ENCODE assay signal across 33 mouse cellular contexts in genomic region chr5:111985997-111986396, GRCm38 (mm10).
"Had no signal": no experiment of that assay in that cellular context is flagged by ENCODE, and none has a peak within 500 bp of the region (broad histone marks: within the 10 kb centered on the region; RNA-seq: fewer than 3 reads in every experiment).

No protein-coding gene starts in this region.

- H3K9me3 ChIP-seq: heart, embryonic 10.5 days; heart, embryonic 15.5 days; intestine, embryonic 15.5 days; kidney, embryonic 15.5 days had no signal

- H3K36me3 ChIP-seq: heart, embryonic 10.5 days; heart, embryonic 12.5 days; heart, embryonic 13.5 days; heart, embryonic 15.5 days; hindbrain, embryonic 13.5 days; hindbrain, embryonic 15.5 days; intestine, embryonic 15.5 days; kidney, embryonic 15.5 days had no signal

- H3K4me3 ChIP-seq: heart, adult 2 months; heart, embryonic 10.5 days; heart, embryonic 12.5 days; heart, embryonic 13.5 days; heart, embryonic 15.5 days; hindbrain, embryonic 13.5 days; hindbrain, embryonic 15.5 days; intestine, embryonic 15.5 days; kidney, embryonic 15.5 days; layer of hippocampus, adult 2 months had no signal

- H3K27ac ChIP-seq: heart, adult 2 months; heart, embryonic 10.5 days; heart, embryonic 13.5 days; heart, embryonic 15.5 days; hindbrain, embryonic 13.5 days; hindbrain, embryonic 14.5 days; hindbrain, embryonic 15.5 days; hindbrain, postnatal 0 days; intestine, embryonic 15.5 days; kidney, embryonic 15.5 days; kidney, postnatal 0 days; layer of hippocampus, adult 2 months had no signal

- ATAC-seq: hindbrain, embryonic 16.5 days; hindbrain, postnatal 0 days; inflammation-experienced regulatory T-cells, adult 6 months; intestine, embryonic 15.5 days; intestine, embryonic 16.5 days; intestine, postnatal 0 days had no signal

- H3K9ac ChIP-seq: heart, embryonic 12.5 days; heart, embryonic 13.5 days; heart, embryonic 15.5 days; hindbrain, embryonic 13.5 days; hindbrain, embryonic 14.5 days; hindbrain, embryonic 15.5 days; intestine, embryonic 15.5 days; kidney, embryonic 15.5 days had no signal

- H3K27me3 ChIP-seq: heart, embryonic 12.5 days; heart, embryonic 13.5 days; hindbrain, embryonic 15.5 days; intestine, embryonic 15.5 days had no signal

- H3K4me1 ChIP-seq: heart, embryonic 10.5 days; heart, embryonic 12.5 days; heart, embryonic 13.5 days; heart, embryonic 15.5 days; hindbrain, embryonic 15.5 days; intestine, embryonic 15.5 days; kidney, embryonic 15.5 days had no signal

- DNase-seq: heart, adult 2 months; heart, postnatal 10 days; heart, postnatal 36 days; heart, postnatal 4 days; kidney, adult 11 months; kidney, adult 18-20 months; kidney, adult 2 months; kidney, adult 8-10 months; kidney, adult 9 months; kidney, postnatal 10 days; kidney, postnatal 14 days; kidney, postnatal 25 days; kidney, postnatal 36 days; kidney, postnatal 4 days; layer of hippocampus, adult 9-11 months; layer of hippocampus, postnatal 36 days had no signal

- H3K4me2 ChIP-seq: heart, embryonic 11.5 days; heart, embryonic 12.5 days; heart, embryonic 13.5 days; heart, embryonic 15.5 days; hindbrain, embryonic 13.5 days; hindbrain, embryonic 14.5 days; hindbrain, embryonic 15.5 days; intestine, embryonic 15.5 days; kidney, embryonic 15.5 days had no signal
